ENCODE assay signal across 10 mouse cellular contexts in the genomic region with DNA sequence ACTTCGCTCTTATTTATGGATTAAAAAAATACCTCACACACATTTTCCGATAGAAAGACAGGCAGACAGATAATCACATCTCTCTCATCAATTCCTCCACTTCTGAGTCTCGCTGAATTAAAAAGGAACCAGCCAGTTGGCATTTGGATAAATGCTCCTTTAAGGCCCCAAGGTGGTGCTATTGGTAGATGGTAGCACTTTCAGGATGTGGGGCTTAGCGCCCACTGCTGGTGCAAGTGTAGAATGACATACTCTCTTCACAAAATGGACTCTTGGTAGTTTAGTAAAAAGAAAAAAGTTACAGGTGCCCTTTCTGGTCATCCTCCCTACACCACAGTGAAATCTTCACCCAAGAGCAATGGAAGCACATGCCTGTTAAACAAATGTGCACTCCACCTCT. TPM values are rescaled to one million over a fixed set of nuclear protein-coding genes. Genes with fewer than 3 reads are reported as not detected.
DNase-seq lines count a peak whose midpoint lies in the region; ATAC-seq lines count a peak whose summit lies in the region.
"Had no signal": no experiment of that assay in that cellular context is flagged by ENCODE, and none has a peak within 500 bp of the region (broad histone marks: within the 10 kb centered on the region; RNA-seq: fewer than 3 reads in every experiment).

No protein-coding gene starts in this region.

- H3K9ac ChIP-seq in intestine, embryonic 15.5 days, result no peak overlapping the region
- H3K9ac ChIP-seq in intestine, embryonic 16.5 days (ENCODE audit: low read depth, low read length), result no peak overlapping the region
- H3K9ac ChIP-seq: embryonic facial prominence, embryonic 12.5 days had no signal

- WGBS in intestine, embryonic 15.5 days, result 30% methylated on average over 4 of the region's 4 CpGs
- 24% methylated on average over 4 of the region's 4 CpGs for WGBS in intestine, embryonic 16.5 days

- H3K36me3 ChIP-seq in intestine, embryonic 15.5 days, result no peaks in the 10 kb centered on the region
- H3K36me3 ChIP-seq in intestine, embryonic 16.5 days (ENCODE audit: control insufficient read depth, insufficient read depth, low read length), result no peaks in the 10 kb centered on the region
- H3K36me3 ChIP-seq: embryonic facial prominence, embryonic 12.5 days had no signal

- no peaks in the 10 kb centered on the region for H3K4me1 ChIP-seq in intestine, embryonic 15.5 days (replicated peaks)
- H3K4me1 ChIP-seq in intestine, embryonic 16.5 days (ENCODE audit: control insufficient read depth, insufficient read depth, low read length), result no peaks in the 10 kb centered on the region
- H3K4me1 ChIP-seq: embryonic facial prominence, embryonic 12.5 days had no signal

- DNase-seq in NIH3T3 (ENCODE audit: low read depth), result peak; percentile 94
- peak; percentile 61 to 67 for DNase-seq in cerebellum, postnatal 14 days
- DNase-seq in frontal cortex, postnatal 36 days (ENCODE audit: low spot score in 2 of 2), result peak; percentile 56 to 59
- peak; percentile 40 to 45 for DNase-seq in layer of hippocampus, postnatal 36 days
- peak; percentile 80 for DNase-seq in mesoderm, embryonic 11.5 days (ENCODE audit: low read depth, low spot score)
- peak; percentile 16 for DNase-seq in thymus, postnatal 14 days

- no peak overlapping the region for H3K4me3 ChIP-seq in intestine, embryonic 15.5 days (replicated peaks)
- no peak overlapping the region for H3K4me3 ChIP-seq in intestine, embryonic 16.5 days (ENCODE audit: low read length)
- H3K4me3 ChIP-seq: embryonic facial prominence, embryonic 12.5 days; myocyte had no signal

- no peak overlapping the region for H3K27ac ChIP-seq in intestine, embryonic 15.5 days
- H3K27ac ChIP-seq in intestine, embryonic 16.5 days (ENCODE audit: low read length), result no peak overlapping the region
- H3K27ac ChIP-seq: embryonic facial prominence, embryonic 12.5 days had no signal

- no peak overlapping the region for H3K4me2 ChIP-seq in intestine, embryonic 15.5 days (replicated peaks)
- H3K4me2 ChIP-seq in intestine, embryonic 16.5 days (ENCODE audit: low read depth, low read length), result no peak overlapping the region
- H3K4me2 ChIP-seq: embryonic facial prominence, embryonic 12.5 days had no signal

- H3K27me3 ChIP-seq in intestine, embryonic 15.5 days (replicated peaks), result no peaks in the 10 kb centered on the region
- H3K27me3 ChIP-seq in intestine, embryonic 16.5 days (replicated peaks; ENCODE audit: control insufficient read depth, insufficient read depth, low read length), result no peaks in the 10 kb centered on the region
- H3K27me3 ChIP-seq: embryonic facial prominence, embryonic 12.5 days had no signal

- no peaks in the 10 kb centered on the region for H3K9me3 ChIP-seq in intestine, embryonic 15.5 days
- H3K9me3 ChIP-seq in intestine, embryonic 16.5 days (ENCODE audit: control insufficient read depth, low read length), result no peaks in the 10 kb centered on the region
- H3K9me3 ChIP-seq: embryonic facial prominence, embryonic 12.5 days had no signal

- peak; percentile 36; the same call in 1 of the 2 replicates for ATAC-seq in intestine, embryonic 15.5 days
- no peak for ATAC-seq in intestine, embryonic 16.5 days

RNA-seq across cellular contexts. Expression of a gene that starts 37.1 kb away (rescaled TPM):
- 3.4 and 3.8 TPM in 2 replicates for polyA plus RNA-seq in intestine, embryonic 15.5 days (2015; fragmentation: Nextera tagmentation; extraction: Ambion mirVana)
- 1.9 and 2.4 TPM in 2 replicates for polyA plus RNA-seq in intestine, embryonic 16.5 days (2015; fragmentation: Nextera tagmentation; extraction: Ambion mirVana)
- 100 to 1,000 TPM; 132 to 153 TPM for total RNA-seq in layer of hippocampus, postnatal 36 days (2021)

Comparison
In these comparisons a context has a peak if more than half of its experiments do, and no peak if none do; other contexts are left out.
1. DNase-seq: peak in every context shown above with its lines; median percentile 94 in NIH3T3; 80 in mesoderm, embryonic 11.5 days; 64 in cerebellum, postnatal 14 days; 58 in frontal cortex, postnatal 36 days; 42 in layer of hippocampus, postnatal 36 days; 16 in thymus, postnatal 14 days.